Mouse (Mus musculus) brain, embryonic 14.5 days (tissue): ENCODE results near the gene Psmb2.

Experiments
- CTCF ChIP-seq: fragments of 200-500 bp; IDR thresholded peaks from 2 replicates; pipeline ENCODE4 v1.5.1; 2012; ENCODE audit warnings: inconsistent platforms, mild to moderate bottlenecking, moderate library complexity, borderline replicate concordance; ENCODE audit not compliant: insufficient read depth, insufficient read length; ENCODE audit errors: extremely low read depth
- POLR2A ChIP-seq: fragments of 200-500 bp; IDR thresholded peaks from 2 replicates; pipeline ENCODE4 v1.6.1; 2012; ENCODE audit warnings: mild to moderate bottlenecking, inconsistent platforms, borderline replicate concordance; ENCODE audit not compliant: poor library complexity, insufficient read depth, insufficient read length, severe bottlenecking; ENCODE audit errors: extremely low read depth

- TF ChIP-seq POLR2A = no peak
- TF ChIP-seq CTCF = no peak
Measured at GRCm38 (mm10) chr4:126754736-126755374, 77.4 kb downstream of the Psmb2 start.
